Mouse (Mus musculus) B cell, adult 67 days (primary cell): ENCODE results near the gene Ptpn18. TPM values are rescaled to one million over a fixed set of nuclear protein-coding genes. Genes with fewer than 3 reads are reported as not detected.

Source experiments
- total RNA-seq, 2 experiments: library from RNA; stranded (reverse); gene quantifications; 4 replicates each; pipeline ENCODE4 v1.2.4; 2023

Ptpn18 gene
- total RNA-seq = 100 to 1,000 TPM; 111 to 114 TPM

DNA sequence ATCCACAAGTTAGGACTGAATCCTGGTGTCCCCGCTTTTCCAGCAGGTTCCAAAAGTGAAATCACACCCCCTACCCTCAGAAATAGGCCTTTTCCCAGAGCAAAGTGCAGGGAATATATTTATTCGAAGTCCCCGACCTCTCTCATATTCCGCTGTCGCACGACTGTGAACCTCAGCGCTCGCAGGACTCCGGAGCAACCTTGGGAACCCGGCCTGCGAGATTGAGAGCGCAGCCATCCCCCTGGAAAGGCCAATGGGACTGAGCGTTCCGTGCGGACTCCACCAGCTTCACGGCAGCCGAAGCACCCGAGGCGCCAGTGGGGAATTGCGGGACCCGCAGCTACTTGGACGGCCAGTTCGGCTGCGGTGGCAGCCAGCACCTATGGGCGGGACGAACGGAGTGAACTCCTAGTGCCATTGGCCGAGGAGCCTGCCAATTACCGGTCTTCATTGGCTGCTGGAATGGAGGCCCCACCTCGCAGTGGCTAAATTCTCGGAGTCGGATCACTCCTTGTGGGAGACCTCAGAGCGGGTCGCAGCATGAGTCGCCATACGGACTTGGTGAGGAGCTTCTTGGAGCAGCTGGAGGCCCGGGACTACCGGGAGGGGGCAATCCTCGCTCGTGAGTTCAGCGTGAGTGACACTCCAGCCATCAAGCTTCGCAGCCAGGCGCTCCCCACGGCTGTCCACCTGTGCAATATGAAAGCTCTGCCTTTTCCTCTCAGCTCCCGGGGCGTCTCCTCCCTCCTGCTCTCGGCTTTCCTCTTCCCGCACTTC is at the start of gene Ptpn18:
Ptpn18 (plus strand) TSS at position 479 of the 777 bp plus-strand sequence.

DNA sequence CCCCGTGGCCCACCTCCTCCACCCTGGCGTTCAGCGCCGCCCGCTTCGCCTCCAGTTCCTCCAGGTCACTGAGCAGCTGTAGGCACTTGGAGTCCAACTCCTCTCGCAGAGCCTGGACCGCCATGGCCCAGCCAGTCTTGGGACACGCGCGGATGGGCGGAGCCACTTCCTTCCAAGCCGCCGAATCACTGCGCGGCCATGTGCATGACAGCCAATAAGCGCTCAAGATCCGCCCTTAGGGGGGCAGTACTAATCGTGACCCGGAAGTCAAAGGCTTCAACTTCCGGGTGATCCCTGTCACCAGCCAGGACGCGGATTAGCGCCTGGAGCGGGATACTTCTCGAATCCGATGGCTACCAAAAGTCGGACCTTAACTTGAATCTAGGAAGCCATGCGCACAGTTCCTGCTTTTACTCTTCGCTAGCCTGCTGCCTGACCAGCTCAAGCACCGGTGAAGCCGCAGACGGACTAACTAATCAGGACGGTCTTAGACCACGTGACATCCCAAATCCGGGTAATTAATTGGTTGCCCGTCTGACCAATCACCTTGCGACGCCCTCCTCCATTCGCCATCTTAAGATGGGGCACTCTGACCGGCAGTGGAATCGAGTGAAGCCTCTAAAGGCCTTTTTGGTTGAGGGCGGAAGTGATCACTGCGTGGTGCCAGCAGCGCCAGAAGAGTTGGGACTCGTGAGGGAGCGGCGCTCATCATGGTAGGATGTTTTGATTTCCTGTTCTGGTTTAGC is 20.2 kb upstream of the Ptpn18 start, which contains the start of the genes Ccdc115 and Imp4:
Ccdc115 (minus strand) TSS at position 458 of the 746 bp plus-strand sequence.
Imp4 (plus strand) TSS at position 637 of the 746 bp plus-strand sequence.

Other genes with a start within 250 kb of the Ptpn18 start
- gene Ccdc115, start 20.1 kb upstream of the Ptpn18 start, total RNA-seq = 10 to 100 TPM; 19.8 to 19.9 TPM
- 10 to 100 TPM; 78.3 to 79.2 TPM for gene Imp4, start 19.9 kb upstream of the Ptpn18 start, total RNA-seq
- not detected for gene Prss39, start 38.6 kb downstream of the Ptpn18 start, total RNA-seq
- gene Cfc1, start 75.9 kb downstream of the Ptpn18 start, total RNA-seq = not detected
- not detected for gene Prss40, start 101.2 kb downstream of the Ptpn18 start, total RNA-seq
- not detected for gene Amer3, start 119.9 kb downstream of the Ptpn18 start, total RNA-seq